Mouse (Mus musculus) spleen, adult 2 months (tissue): ENCODE measurements around the gene Adat2. TPM values are rescaled to one million over a fixed set of nuclear protein-coding genes. Genes with fewer than 3 reads are reported as not detected.
A peak's percentile ranks its signal among the peaks of the same experiment; 100 is the strongest.

Experiments used
- DNase-seq, 2 experiments: peaks; one replicate each; pipeline versions ENCODE4 v3.0.0 to v3.0.0-alpha.2; 2012 to 2021; ENCODE audit warnings: low spot score in 2 of 2, low read depth in 1 of 2
- H3K27ac ChIP-seq: fragments of 200-500 bp; 2 replicates; pipeline ENCODE4 v1.5.1; 2012; ENCODE audit warnings: low read length, inconsistent platforms; ENCODE audit not compliant: insufficient read depth
- H3K27me3 ChIP-seq: fragments of 200-500 bp; 2 replicates; pipeline ENCODE4 v1.6.1; 2012; ENCODE audit warnings: mild to moderate bottlenecking, moderate library complexity, low read length, inconsistent platforms; ENCODE audit not compliant: control insufficient read depth, insufficient read depth
- H3K36me3 ChIP-seq: fragments of 200-500 bp; 2 replicates; pipeline ENCODE4 v1.6.1; 2012; ENCODE audit warnings: mild to moderate bottlenecking, low read length, inconsistent platforms; ENCODE audit not compliant: control insufficient read depth, insufficient read depth
- H3K4me1 ChIP-seq: fragments of 200-500 bp; 2 replicates; pipeline ENCODE4 v1.6.1; 2011; ENCODE audit warnings: inconsistent platforms; ENCODE audit not compliant: control insufficient read depth, insufficient read depth, insufficient read length
- H3K4me3 ChIP-seq: fragments of 200-500 bp; 2 replicates; pipeline ENCODE4 v1.5.1; 2011; ENCODE audit warnings: mild to moderate bottlenecking, inconsistent platforms; ENCODE audit not compliant: insufficient read depth, insufficient read length; ENCODE audit errors: extremely low read depth
- CTCF ChIP-seq: fragments of 200-500 bp; IDR thresholded peaks from 2 replicates; pipeline ENCODE4 v1.5.1; 2011; ENCODE audit warnings: mild to moderate bottlenecking, inconsistent platforms; ENCODE audit not compliant: insufficient read depth, insufficient read length, insufficient replicate concordance; ENCODE audit errors: extremely low read depth
- POLR2A ChIP-seq: fragments of 200-500 bp; IDR thresholded peaks from 2 replicates; pipeline ENCODE4 v1.6.1; 2011; ENCODE audit warnings: low read depth, low read length, inconsistent platforms
- WGBS: fragments of 180-500 bp; shearing (Covaris S2); methylation state at CpG from one replicate; pipeline ENCODE4 v1.1.7; 2018; 5-methylcytosine and 5-hydroxymethylcytosine counted together
- polyA plus RNA-seq: library from polyadenylated mRNA; depleted of rRNA; stranded (reverse); fragments of >200 nt; gene quantifications from 2 replicates; pipeline ENCODE4 v1.2.3, GENCODE M21; 2012; rRNA removed

The Adat2 gene
- 2.7 and 2.9 TPM in 2 replicates for polyA plus RNA-seq

DNA sequence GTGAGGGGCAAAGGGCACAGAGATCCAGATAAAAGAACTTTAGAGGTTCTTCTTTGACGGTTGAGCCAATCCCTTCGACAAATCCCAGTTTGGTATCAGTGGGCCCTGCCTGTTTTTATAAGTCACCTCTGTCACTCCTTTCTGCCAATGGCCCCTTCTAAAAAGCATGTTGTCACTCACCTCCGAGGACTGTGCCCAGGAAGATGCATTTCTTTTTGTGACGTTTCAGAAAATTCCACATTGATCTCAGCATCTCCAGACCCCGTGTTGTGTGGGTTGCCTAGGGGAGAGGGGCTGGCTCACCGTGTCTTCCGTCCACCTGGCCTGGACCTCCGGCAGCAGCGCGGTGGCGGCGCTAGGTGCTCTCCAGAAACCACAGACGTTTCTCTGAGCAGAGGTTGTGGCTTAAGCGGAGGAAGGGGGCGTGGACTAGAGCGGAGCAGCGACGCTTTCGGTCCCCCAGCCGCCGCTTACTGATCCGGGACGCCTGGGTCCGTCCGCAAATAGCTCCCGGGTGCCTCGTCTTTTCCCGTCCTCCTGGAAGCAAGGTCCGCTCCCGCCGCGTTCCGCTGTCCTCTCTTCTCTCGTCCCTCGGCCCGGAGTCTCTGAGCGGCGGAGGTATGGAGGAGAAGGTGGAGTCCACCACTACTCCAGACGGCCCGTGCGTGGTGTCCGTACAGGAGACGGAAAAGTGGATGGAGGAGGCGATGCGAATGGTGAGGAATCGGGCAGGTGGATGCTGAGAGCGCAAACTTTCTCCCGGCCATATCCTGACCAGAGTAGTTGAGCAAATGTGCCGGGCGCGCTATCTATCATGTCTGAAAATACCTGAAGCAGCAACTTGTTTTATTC, at the start of gene Adat2, which contains the start of gene Pex3:
Gene Adat2 (plus strand): TSS at position 249 of the 852 bp plus-strand sequence.
Gene Pex3 (minus strand): TSS at position 497 of the 852 bp plus-strand sequence.
- no peaks in the 10 kb centered on the region for H3K4me1 ChIP-seq
- H3K4me3 ChIP-seq = peak within 1 kb of the TSS; percentile 89
- DNase-seq = peak; percentile 84
- TF ChIP-seq CTCF (no peak), POLR2A (0 out of 2 replicates have a peak, but pooled peaks have one; percentile 2)
- peaks cover 2% of the 10 kb centered on the region; the same call in 1 of the 2 replicates for H3K36me3 ChIP-seq
- WGBS = under 1% methylated on average over 51 of the region's 51 CpGs
- peak within 1 kb of the TSS; percentile 78 for H3K27ac ChIP-seq
- H3K27me3 ChIP-seq = no peaks in the 10 kb centered on the region

DNA sequence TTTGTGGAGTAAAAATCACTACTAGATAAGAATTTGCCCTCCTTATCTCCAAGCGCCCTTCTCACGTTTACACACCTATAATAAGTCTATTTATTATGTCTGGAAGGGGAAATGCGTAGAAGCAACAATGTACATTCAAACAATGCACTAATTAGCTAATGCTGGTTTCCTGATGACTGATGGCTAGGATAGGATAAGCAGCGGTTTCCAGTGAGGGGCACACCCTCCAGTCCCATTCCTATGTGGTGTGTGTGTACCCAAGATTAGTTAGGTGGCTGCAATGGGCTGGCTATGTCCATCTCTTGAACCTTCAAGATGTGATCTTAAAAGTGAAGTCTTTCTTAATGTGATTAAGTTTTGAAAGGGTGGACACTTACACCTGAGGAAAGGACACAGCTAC, 30.8 kb upstream of the Adat2 start:
- Histone ChIP-seq H3K4me1 (no peaks in the 10 kb centered on the region), H3K4me3 (no peak overlapping the region), H3K27me3 (no peaks in the 10 kb centered on the region), H3K27ac (no peak overlapping the region), H3K36me3 (peaks cover 3% of the 10 kb centered on the region; the same call in 1 of the 2 replicates)
- 83% methylated on average over 4 of the region's 4 CpGs for WGBS
- TF ChIP-seq CTCF (no peak), POLR2A (no peak)
- no peak for DNase-seq

DNA sequence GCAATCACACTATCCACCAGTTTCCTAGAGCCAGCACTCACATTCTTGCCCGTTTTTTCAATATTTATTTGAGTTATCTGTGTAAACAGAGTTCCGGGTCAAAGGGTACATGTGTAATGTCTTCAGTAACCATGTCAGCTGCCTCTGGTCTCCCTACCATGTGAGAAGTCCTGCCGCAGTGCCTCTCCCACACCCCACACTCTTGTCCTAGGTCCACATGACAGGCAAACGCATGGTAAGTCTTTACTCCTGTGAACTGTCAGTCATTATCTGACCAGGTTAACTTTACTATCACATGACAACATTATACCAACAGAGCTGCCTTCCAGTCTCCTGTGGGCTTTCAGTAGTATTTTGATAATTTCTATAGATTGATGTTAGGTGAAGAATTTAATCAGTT, 24.5 kb upstream of the Adat2 start:
- WGBS = 91% methylated on average over 4 of the region's 4 CpGs
- TF ChIP-seq CTCF = no peak
- TF ChIP-seq POLR2A = no peak
- no peaks in the 10 kb centered on the region for H3K4me1 ChIP-seq
- H3K27me3 ChIP-seq = no peaks in the 10 kb centered on the region
- no peak overlapping the region for H3K4me3 ChIP-seq
- DNase-seq = no peak
- H3K27ac ChIP-seq = no peak overlapping the region
- H3K36me3 ChIP-seq = peaks cover 15% of the 10 kb centered on the region

DNA sequence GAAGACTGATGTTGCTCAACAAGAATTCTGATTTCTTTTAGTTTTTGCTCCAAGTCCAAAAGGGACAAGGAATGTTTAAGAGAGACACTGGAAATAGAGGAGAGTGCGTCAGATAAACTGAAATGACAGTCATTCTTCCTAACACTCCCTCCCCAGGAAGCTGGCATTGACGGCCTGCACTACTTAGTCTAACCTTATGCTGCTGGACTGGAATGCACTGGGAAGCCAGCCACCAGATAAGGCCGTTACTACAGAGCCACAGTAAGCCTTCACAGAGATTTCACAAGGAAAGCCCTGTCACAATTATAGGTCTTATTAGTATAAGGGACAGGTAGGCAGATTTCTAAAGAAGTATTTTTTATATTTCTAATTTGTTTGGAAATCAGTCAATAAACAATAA, 17.9 kb upstream of the Adat2 start:
- peaks cover 23% of the 10 kb centered on the region for H3K36me3 ChIP-seq
- H3K4me3 ChIP-seq = no peak overlapping the region
- H3K4me1 ChIP-seq = no peaks in the 10 kb centered on the region; the same call in 1 of the 2 replicates
- DNase-seq = no peak
- H3K27ac ChIP-seq = no peak overlapping the region
- WGBS = 92% methylated on average over 3 of the region's 3 CpGs
- no peak for TF ChIP-seq CTCF
- TF ChIP-seq POLR2A = no peak
- no peaks in the 10 kb centered on the region for H3K27me3 ChIP-seq

DNA sequence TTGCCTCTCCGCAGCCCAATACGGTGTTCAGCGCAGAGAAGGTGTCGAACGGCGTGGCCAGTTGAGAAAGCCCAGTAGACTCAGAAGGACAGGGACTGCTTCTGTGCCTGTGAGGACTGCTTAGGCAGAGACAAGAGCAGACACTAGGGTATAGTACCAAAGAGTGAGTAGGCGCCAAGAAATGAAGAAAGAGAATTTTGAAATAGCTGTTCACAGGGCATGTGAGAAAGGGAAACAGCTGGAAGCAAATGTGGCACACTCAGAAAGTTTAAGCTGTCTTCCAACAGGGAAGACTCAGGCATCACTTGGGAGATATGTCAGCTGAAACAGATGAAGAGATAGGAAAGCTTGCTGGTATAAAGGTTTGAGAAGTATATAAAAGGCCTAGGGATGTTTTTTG, 16.0 kb upstream of the Adat2 start:
- TF ChIP-seq POLR2A (no peak), CTCF (no peak)
- H3K27me3 ChIP-seq = no peaks in the 10 kb centered on the region
- 97% methylated on average over 7 of the region's 7 CpGs for WGBS
- H3K4me3 ChIP-seq = no peak overlapping the region
- H3K27ac ChIP-seq = no peak overlapping the region
- H3K36me3 ChIP-seq = peaks cover 20% of the 10 kb centered on the region
- DNase-seq = no peak
- no peaks in the 10 kb centered on the region; the same call in 1 of the 2 replicates for H3K4me1 ChIP-seq

DNA sequence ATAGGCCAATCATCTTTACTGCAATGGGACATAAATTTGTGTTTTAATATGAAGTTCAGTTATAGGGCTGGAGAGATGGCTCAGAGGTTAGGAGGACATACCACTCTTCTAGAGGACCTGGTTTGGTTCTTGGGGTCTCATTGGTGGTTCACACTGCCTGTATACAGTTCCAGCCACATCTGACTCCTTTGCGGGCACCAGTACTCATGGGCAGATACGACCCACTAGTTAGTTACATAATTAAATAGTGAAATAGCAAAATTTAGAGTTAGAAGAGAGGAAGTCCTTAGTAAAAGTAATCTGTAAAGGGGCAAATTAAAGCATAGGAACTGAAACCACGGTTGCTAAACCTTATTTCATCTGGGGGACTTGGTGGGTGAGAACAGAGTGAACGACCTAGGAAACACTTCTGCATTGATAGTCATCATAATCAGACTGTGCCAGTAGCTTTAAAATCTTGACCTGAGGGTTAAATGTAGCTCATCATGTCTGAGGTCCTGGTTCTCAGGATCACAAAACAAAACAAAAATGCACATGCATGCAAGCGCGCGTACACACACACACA, 12.8 kb upstream of the Adat2 start:
- H3K27ac ChIP-seq = no peak overlapping the region
- no peak for TF ChIP-seq POLR2A
- no peak for TF ChIP-seq CTCF
- WGBS = 77% methylated on average over 7 of the region's 7 CpGs
- no peaks in the 10 kb centered on the region; the same call in 1 of the 2 replicates for H3K4me1 ChIP-seq
- H3K4me3 ChIP-seq = no peak overlapping the region
- peaks cover 15% of the 10 kb centered on the region for H3K36me3 ChIP-seq
- DNase-seq = no peak
- H3K27me3 ChIP-seq = no peaks in the 10 kb centered on the region
